Mouse (Mus musculus) kidney, adult 2 months (tissue): Measurements from ENCODE around the gene Atp2a3.

Experiments
- CTCF ChIP-seq: fragments of 200-500 bp; conservative IDR thresholded peaks from 2 replicates; pipeline ENCODE4 v1.5.1; 2011; ENCODE audit warnings: low read depth, mild to moderate bottlenecking, control low read depth, low read length, moderate library complexity, mixed read lengths; ENCODE audit not compliant: insufficient read depth, insufficient read length
- POLR2A ChIP-seq: fragments of 200-500 bp; IDR thresholded peaks from one replicate; pipeline ENCODE4 v1.6.1; 2011; ENCODE audit warnings: low read depth, low read length, control low read depth

DNA sequence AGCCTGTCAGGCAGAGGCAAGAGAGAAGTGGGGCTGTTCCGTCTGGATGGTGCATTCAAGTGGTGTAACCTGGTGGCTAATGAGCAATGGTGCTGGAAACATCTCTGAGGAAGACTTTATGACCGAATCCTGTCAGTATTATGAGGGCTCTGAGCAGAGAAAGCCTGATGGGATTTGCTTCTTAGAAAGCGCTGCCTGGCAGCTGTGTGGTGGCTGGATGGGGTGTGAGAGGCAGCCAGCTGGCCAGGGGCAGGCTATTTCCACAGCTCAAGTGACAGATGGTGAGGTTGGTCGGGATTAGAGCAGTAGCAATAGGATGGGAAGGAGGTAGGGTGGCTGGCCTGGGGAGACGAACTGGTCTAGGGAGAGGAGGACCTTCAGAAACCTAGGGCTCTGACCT is 70.6 kb downstream of the Atp2a3 start:
- TF ChIP-seq POLR2A (no peak), CTCF (no peak)
